Mouse (Mus musculus) embryonic stem cell, embryonic (primary cell): ENCODE measurements at regions not wholly inside any gene's neighbourhood (a gene's known extent, or its start where the extent isn't known, plus 50 kb on each side); places are given as distances from the start of the nearest gene placed in this dataset.

Experiments used
- CTCF ChIA-PET, 4 experiments: fragments of 300-600 bp in 2 of 4; fragments of 350-600 bp in 2 of 4; sonication (Branson Sonifier 250); formaldehyde crosslinking; loops; one replicate each; lab custom pipeline; 2022; ENCODE audit warnings: inconsistent platforms in 2 of 4; lab: Charles Lee
- POLR2A ChIA-PET, 4 experiments: fragments of 300-600 bp in 2 of 4; fragments of 350-600 bp in 2 of 4; sonication (Branson Sonifier 250); formaldehyde crosslinking; loops; one replicate each; lab custom pipeline; 2022; ENCODE audit warnings: antibody characterized with exemption in 4 of 4, inconsistent platforms in 1 of 4; lab: Charles Lee

- POLR2A ChIA-PET, result interaction anchor here in 2 of 4 experiments (1.0 to 1.4 kb wide), 2 partner anchors 27 to 173 kb away, joined by 3 read pairs; no protein-coding TSS in a partner anchor
- CTCF ChIA-PET, result interaction anchor here (0.5 to 2.0 kb wide), 36 partner anchors 8 to 1865 kb away, joined by 3 to 38 read pairs (median 4); partner anchors contain the start of gene Cxadr (in 3 of the 4)
Observed at GRCm38 (mm10) chr16:78199252-78199651, 102.0 kb upstream of the Cxadr start.

- ChIA-PET CTCF (interaction anchor here (0.5 to 2.0 kb wide), 38 partner anchors 9 to 1865 kb away, joined by 3 to 38 read pairs (median 4); partner anchors contain the start of gene Cxadr (in 3 of the 4)), POLR2A (interaction anchor here in 3 of 4 experiments (0.6 to 1.4 kb wide), 4 partner anchors 27 to 177 kb away, joined by 3 read pairs; no protein-coding TSS in a partner anchor)
Observed at GRCm38 (mm10) chr16:78198642-78199121, 102.6 kb upstream of the Cxadr start.

- CTCF ChIA-PET, result interaction anchor here in 2 of 4 experiments (1.5 to 2.0 kb wide), 4 partner anchors 120 to 138 kb away, joined by 4 to 38 read pairs (median 8); no protein-coding TSS in a partner anchor
- POLR2A ChIA-PET, result no interaction called here
Observed at GRCm38 (mm10) chr16:78197252-78197896, 103.9 kb upstream of the Cxadr start.

GRCm38 (mm10) chr16:78170627-78171605, 130.4 kb upstream of the Cxadr start:
- POLR2A ChIA-PET, result no interaction called here
- CTCF ChIA-PET, result interaction anchor here in 1 of 4 experiments (1.6 kb wide), 1 partner anchor 28 kb away, joined by 5 read pairs; no protein-coding TSS in a partner anchor

- ChIA-PET POLR2A (no interaction called here), CTCF (no interaction called here)
Observed at GRCm38 (mm10) chr16:78156876-78157232, 144.4 kb upstream of the Cxadr start.

GRCm38 (mm10) chr16:78156138-78156875, 145.0 kb upstream of the Cxadr start:
- ChIA-PET CTCF (no interaction called here), POLR2A (no interaction called here)

- POLR2A ChIA-PET, result no interaction called here
- CTCF ChIA-PET, result no interaction called here
Observed at GRCm38 (mm10) chr16:78153899-78154605, 147.2 kb upstream of the Cxadr start.

- CTCF ChIA-PET, result no interaction called here
- POLR2A ChIA-PET, result no interaction called here
Observed at GRCm38 (mm10) chr16:78144146-78144545, 157.1 kb upstream of the Cxadr start.

- CTCF ChIA-PET, result no interaction called here
- POLR2A ChIA-PET, result no interaction called here
Observed at GRCm38 (mm10) chr16:78135501-78135900, 165.8 kb upstream of the Cxadr start.

- CTCF ChIA-PET, result interaction anchor here in 1 of 4 experiments (0.5 kb wide), 1 partner anchor 835 kb away, joined by 3 read pairs; no protein-coding TSS in a partner anchor
- POLR2A ChIA-PET, result no interaction called here
Observed at GRCm38 (mm10) chr16:78134531-78134930, 166.8 kb upstream of the Cxadr start.

GRCm38 (mm10) chr16:78121668-78122067, 179.6 kb upstream of the Cxadr start:
- ChIA-PET CTCF (no interaction called here), POLR2A (no interaction called here)

GRCm38 (mm10) chr16:78120346-78120899, 180.9 kb upstream of the Cxadr start:
- ChIA-PET CTCF (interaction anchor here in 1 of 4 experiments (0.6 kb wide), 1 partner anchor 9 kb away, joined by 3 read pairs; no protein-coding TSS in a partner anchor), POLR2A (interaction anchor here in 2 of 4 experiments (0.6 to 1.4 kb wide), 3 partner anchors 10 to 453 kb away, joined by 3 to 4 read pairs (median 3); no protein-coding TSS in a partner anchor)

GRCm38 (mm10) chr16:78104246-78104645, 197.0 kb upstream of the Cxadr start:
- ChIA-PET CTCF (no interaction called here), POLR2A (no interaction called here)

- ChIA-PET CTCF (no interaction called here), POLR2A (no interaction called here)
Observed at GRCm38 (mm10) chr16:78101415-78102326, 199.6 kb upstream of the Cxadr start.

- ChIA-PET POLR2A (no interaction called here), CTCF (no interaction called here)
Observed at GRCm38 (mm10) chr16:78099842-78100241, 201.4 kb upstream of the Cxadr start.

- ChIA-PET CTCF (no interaction called here), POLR2A (no interaction called here)
Observed at GRCm38 (mm10) chr16:78099114-78099513, 202.2 kb upstream of the Cxadr start.

- POLR2A ChIA-PET, result no interaction called here
- CTCF ChIA-PET, result no interaction called here
Observed at GRCm38 (mm10) chr16:78098555-78098954, 202.7 kb upstream of the Cxadr start.
